Mouse (Mus musculus) cerebellum, postnatal 14 days (tissue): ENCODE measurements around the gene Cobll1.
A peak's percentile ranks its signal among the peaks of the same experiment; 100 is the strongest.

Experiments
- DNase-seq, 2 experiments: peaks; one replicate each; pipeline ENCODE4 v3.0.0; 2021; ENCODE audit warnings: mixed read lengths in 2 of 2

Cobll1 gene

GRCm38 (mm10) chr2:65087197-65087596, 152.0 kb downstream of the Cobll1 start:
- DNase-seq = no peak

DNA sequence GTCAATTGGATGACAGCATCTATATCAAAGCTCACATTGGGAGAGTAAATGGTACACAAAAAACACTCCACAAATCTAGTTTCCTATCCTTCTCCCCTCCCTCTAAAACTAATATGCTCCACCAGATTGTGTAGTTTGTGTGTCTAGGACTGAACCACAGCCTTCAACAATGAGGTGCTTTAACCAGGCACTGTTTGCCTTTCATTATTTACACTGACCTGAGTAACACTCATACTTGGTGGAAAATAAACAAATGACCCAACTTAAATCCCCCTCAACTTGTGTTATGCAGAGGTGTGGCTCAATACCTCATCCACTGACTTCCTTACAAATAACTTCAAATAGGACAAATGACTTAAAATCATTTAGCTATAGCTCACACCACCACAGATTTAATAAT, 155.8 kb downstream of the Cobll1 start:
- no peak for DNase-seq

- peak; percentile 11 to 24 for DNase-seq
These were observed 161.7 kb downstream of the Cobll1 start for GRCm38 (mm10) chr2:65077544-65077943.

- DNase-seq = no peak
These were observed 163.4 kb downstream of the Cobll1 start for GRCm38 (mm10) chr2:65075840-65076239.

- DNase-seq = no peak
These were observed 163.8 kb downstream of the Cobll1 start for GRCm38 (mm10) chr2:65075431-65075830.

DNA sequence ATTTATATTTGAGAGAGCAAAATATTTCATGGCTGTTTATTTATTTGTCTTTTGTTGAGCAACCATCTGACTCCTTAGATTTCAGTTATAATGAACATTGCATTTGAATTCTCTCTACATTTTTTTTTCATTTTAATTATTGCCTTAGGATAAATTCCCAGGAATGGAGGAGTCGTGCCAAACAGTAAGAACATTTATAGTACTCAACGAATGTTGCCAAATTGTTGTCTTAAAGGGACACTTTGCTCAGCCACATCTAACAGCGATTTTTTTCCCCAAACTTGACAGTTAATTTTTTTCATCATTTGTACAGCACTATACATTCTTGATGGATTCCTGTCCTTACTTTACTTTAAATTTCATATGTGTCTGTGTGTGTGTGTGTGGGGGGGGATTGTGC, 167.0 kb downstream of the Cobll1 start:
- no peak for DNase-seq

DNA sequence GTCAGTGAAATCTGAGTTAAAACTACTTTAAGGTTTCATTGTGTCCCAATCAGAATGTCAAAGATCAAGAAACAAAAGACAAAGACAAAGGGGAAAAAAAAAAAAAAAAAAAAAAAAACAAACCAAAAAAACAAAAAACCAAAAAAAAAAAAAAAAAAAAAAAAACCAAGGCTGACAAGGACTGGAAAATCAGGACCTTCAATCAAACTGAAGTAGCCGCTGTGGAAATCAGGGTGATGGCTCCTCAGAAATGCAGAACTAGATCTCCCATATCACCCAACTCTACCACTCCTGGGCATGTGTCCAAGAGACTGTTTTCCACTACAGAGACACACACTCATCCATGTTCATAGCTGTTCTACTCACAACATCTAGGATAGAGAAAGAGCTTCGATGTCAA, 185.4 kb downstream of the Cobll1 start:
- DNase-seq = no peak

GRCm38 (mm10) chr2:65052191-65053012, 186.8 kb downstream of the Cobll1 start:
- no peak for DNase-seq

DNA sequence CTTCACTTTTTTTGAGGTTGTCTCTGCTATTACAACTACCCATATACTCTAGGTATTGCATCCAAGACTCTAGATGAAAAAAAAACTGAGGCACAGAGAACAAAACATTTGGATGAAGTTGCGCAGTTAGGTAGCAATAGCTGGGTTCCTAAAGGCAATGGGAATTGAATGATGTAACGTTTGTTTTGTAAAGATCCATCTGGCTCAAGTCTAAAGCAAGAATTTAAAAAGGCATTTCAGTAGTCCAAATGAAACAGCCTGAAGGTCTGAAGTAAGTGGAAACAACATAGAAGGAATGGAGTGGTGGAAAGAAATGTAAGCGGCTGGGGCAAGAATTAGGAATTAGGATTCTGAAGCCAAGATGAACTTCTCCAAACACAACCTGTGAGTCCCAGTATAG, 188.4 kb downstream of the Cobll1 start:
- DNase-seq = no peak

DNA sequence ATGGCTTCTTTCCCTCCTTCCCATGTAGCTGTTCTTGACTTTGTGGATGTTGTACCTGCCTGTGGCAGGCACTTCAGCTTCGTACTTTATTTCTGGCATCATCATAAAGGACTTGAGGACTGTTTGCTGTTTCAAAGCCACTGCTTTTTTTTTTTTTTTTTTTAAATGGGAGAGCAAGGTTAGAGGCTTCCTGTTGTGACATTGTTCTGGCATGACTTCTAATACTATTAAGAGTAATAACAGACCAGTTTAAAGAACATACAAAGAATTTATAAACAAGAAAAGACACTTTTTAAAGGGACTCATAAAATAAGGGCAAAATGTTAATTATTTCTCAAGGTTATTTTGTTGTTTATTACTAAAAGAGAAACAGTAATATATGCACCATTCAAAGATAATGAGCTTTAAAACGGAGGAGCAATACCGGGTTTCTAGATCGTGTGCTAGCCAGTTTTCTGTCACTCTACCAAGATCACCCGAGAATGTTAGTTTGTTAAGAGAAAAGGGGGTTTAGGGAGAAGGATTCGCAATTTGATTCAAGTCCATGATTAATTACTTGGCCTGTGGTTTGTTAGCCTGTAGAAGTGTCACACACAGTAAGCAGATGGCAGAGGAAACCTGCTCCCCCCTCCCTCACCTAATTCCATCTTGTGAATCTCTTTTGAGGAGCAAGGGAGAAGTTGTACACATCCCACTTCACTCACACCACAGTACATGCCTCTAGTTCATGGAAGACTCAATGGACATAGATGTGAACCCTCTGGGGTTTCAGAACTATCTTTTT, 190.8 kb downstream of the Cobll1 start:
- DNase-seq = peak in 1 of 2 experiments; percentile 12
